Mouse (Mus musculus) hindbrain, embryonic 11.5 days (tissue): ENCODE results near the gene Prkag2. TPM values are rescaled to one million over a fixed set of nuclear protein-coding genes. Genes with fewer than 3 reads are reported as not detected.

Experiments
- ATAC-seq: fragments of 200-750 bp; cut with Nextera tagmentation; 2 replicates; pipeline ENCODE4 v1.8.0; 2017; ENCODE audit warnings: mild to moderate bottlenecking, moderate TSS enrichment, moderate library complexity; ENCODE audit not compliant: low FRiP score
- DNase-seq: peaks from one replicate; pipeline ENCODE4 v3.0.0-alpha.2; 2015; ENCODE audit warnings: low spot score
- H3K27ac ChIP-seq: fragments of 300-500 bp; sonication (generic); 2 replicates; pipeline ENCODE4 v1.5.1; 2014; ENCODE audit warnings: mild to moderate bottlenecking, low read depth, low read length
- H3K27me3 ChIP-seq: fragments of 300-500 bp; sonication (generic); 2 replicates; pipeline ENCODE4 v1.6.1; 2014; ENCODE audit warnings: mild to moderate bottlenecking, low read length, moderate library complexity, mixed read lengths; ENCODE audit not compliant: control insufficient read depth, insufficient read depth
- H3K36me3 ChIP-seq: fragments of 300-500 bp; sonication (generic); 2 replicates; pipeline ENCODE4 v1.6.1; 2014; ENCODE audit warnings: mild to moderate bottlenecking, low read length, moderate library complexity, mixed read lengths; ENCODE audit not compliant: control insufficient read depth, insufficient read depth
- H3K4me1 ChIP-seq: fragments of 300-500 bp; sonication (generic); replicated peaks from 2 replicates; pipeline ENCODE4 v1.6.1; 2014; ENCODE audit warnings: low read length, mixed read lengths; ENCODE audit not compliant: control insufficient read depth, insufficient read depth
- H3K4me2 ChIP-seq: fragments of 300-500 bp; sonication (generic); replicated peaks from 2 replicates; pipeline ENCODE4 v1.6.1; 2014; ENCODE audit warnings: mild to moderate bottlenecking, low read depth, low read length
- H3K4me3 ChIP-seq: fragments of 300-500 bp; sonication (generic); 2 replicates; pipeline ENCODE4 v1.5.1; 2014; ENCODE audit warnings: low read depth, low read length
- H3K9ac ChIP-seq: fragments of 300-500 bp; sonication (generic); 2 replicates; pipeline ENCODE4 v1.6.1; 2014; ENCODE audit warnings: low read depth, low read length
- H3K9me3 ChIP-seq: fragments of 300-500 bp; sonication (generic); 2 replicates; pipeline ENCODE4 v1.6.1; 2016; ENCODE audit warnings: low read length; ENCODE audit not compliant: control insufficient read depth
- WGBS: fragments of 180-500 bp; shearing (Covaris S2); extraction: QIAGEN DNeasy Blood & Tissue Kit; methylation state at CpG from one replicate; pipeline ENCODE4 v1.1.7; 2014; 5-methylcytosine and 5-hydroxymethylcytosine counted together
- polyA plus RNA-seq: library from polyadenylated mRNA; unstranded; fragments of >200 nt; fragmentation: Nextera tagmentation; extraction: Ambion mirVana; gene quantifications from 2 replicates; pipeline ENCODE4 v1.2.1, GENCODE M21; 2014

Prkag2 gene
- polyA plus RNA-seq, 1 experiment from 2014 or later = 56.7 TPM

- Histone ChIP-seq H3K4me2 (peak overlapping the region; percentile 72), H3K36me3 (no peaks in the 10 kb centered on the region), H3K9me3 (no peaks in the 10 kb centered on the region), H3K4me1 (no peaks in the 10 kb centered on the region), H3K27me3 (no peaks in the 10 kb centered on the region), H3K4me3 (peak overlapping the region; percentile 75), H3K27ac (peak overlapping the region; percentile 90), H3K9ac (peak overlapping the region; percentile 88)
- 12% methylated on average over 15 of the region's 19 CpGs for WGBS
- ATAC-seq (peak; percentile 56; the same call in 1 of the 2 replicates), DNase-seq (peak; percentile 79)
These were observed 191.4 kb downstream of the Prkag2 start for GRCm38 (mm10) chr5:24908820-24909716.

GRCm38 (mm10) chr5:24908141-24908819 lies 192.2 kb downstream of the Prkag2 start:
- peak overlapping the region; percentile 88 for H3K9ac ChIP-seq
- peak; percentile 93 for ATAC-seq
- peak overlapping the region; percentile 72 for H3K4me2 ChIP-seq
- DNase-seq = peak; percentile 92
- WGBS = under 1% methylated on average over 27 of the region's 87 CpGs
- H3K4me3 ChIP-seq = peak overlapping the region; percentile 75
- no peaks in the 10 kb centered on the region for H3K4me1 ChIP-seq
- H3K9me3 ChIP-seq = no peaks in the 10 kb centered on the region
- H3K36me3 ChIP-seq = no peaks in the 10 kb centered on the region
- H3K27ac ChIP-seq = peak overlapping the region; percentile 90
- H3K27me3 ChIP-seq = no peaks in the 10 kb centered on the region

DNA sequence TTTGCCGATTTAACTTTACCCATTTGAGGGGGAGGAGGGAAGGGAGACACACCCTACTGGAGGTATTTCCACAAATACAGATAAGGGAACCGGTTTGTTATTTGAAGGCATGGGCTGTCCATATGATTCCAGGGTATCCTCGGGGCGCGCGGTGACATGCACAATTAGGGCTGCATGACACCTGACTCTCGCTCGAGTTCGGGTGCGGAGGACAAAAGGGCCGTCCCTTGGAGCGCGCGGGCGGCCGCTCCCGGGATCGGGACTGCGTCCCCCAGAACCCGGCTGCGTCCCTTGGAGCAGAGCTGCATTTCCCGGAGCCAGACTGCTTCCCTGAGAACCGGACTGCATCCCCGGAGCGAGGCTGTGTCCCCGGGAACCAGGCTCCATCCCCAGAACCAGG lies 192.7 kb downstream of the Prkag2 start:
- peak; percentile 72 for DNase-seq

GRCm38 (mm10) chr5:24906844-24907243 lies 193.6 kb downstream of the Prkag2 start:
- Histone ChIP-seq H3K27me3 (no peaks in the 10 kb centered on the region), H3K9me3 (no peaks in the 10 kb centered on the region), H3K4me3 (peak overlapping the region; percentile 75), H3K4me2 (peak overlapping the region; percentile 72), H3K27ac (no peak overlapping the region), H3K4me1 (no peaks in the 10 kb centered on the region), H3K9ac (no peak overlapping the region; the same call in 1 of the 2 replicates), H3K36me3 (no peaks in the 10 kb centered on the region)
- no peak for ATAC-seq
- no peak for DNase-seq
- WGBS = 67% methylated on average over 9 of the region's 9 CpGs

More for the DNA sequence above, 192.7 kb downstream of the Prkag2 start:
- no peaks in the 10 kb centered on the region for H3K9me3 ChIP-seq
- H3K9ac ChIP-seq = peak overlapping the region; percentile 88
- H3K27ac ChIP-seq = peak overlapping the region; percentile 90
- no peaks in the 10 kb centered on the region for H3K36me3 ChIP-seq
- H3K4me3 ChIP-seq = peak overlapping the region; percentile 75
- H3K4me1 ChIP-seq = no peaks in the 10 kb centered on the region
- peak overlapping the region; percentile 72 for H3K4me2 ChIP-seq
- ATAC-seq = peak; percentile 68
- no peaks in the 10 kb centered on the region for H3K27me3 ChIP-seq
- WGBS = 1% methylated on average over 26 of the region's 26 CpGs

- 91% methylated on average over 9 of the region's 9 CpGs for WGBS
- Histone ChIP-seq H3K27me3 (no peaks in the 10 kb centered on the region), H3K9me3 (no peaks in the 10 kb centered on the region), H3K4me1 (no peaks in the 10 kb centered on the region), H3K9ac (no peak overlapping the region), H3K27ac (no peak overlapping the region), H3K4me3 (no peak overlapping the region), H3K36me3 (no peaks in the 10 kb centered on the region), H3K4me2 (no peak overlapping the region)
- DNase-seq (no peak), ATAC-seq (no peak)
These were observed 195.5 kb downstream of the Prkag2 start for GRCm38 (mm10) chr5:24904941-24905340.

DNA sequence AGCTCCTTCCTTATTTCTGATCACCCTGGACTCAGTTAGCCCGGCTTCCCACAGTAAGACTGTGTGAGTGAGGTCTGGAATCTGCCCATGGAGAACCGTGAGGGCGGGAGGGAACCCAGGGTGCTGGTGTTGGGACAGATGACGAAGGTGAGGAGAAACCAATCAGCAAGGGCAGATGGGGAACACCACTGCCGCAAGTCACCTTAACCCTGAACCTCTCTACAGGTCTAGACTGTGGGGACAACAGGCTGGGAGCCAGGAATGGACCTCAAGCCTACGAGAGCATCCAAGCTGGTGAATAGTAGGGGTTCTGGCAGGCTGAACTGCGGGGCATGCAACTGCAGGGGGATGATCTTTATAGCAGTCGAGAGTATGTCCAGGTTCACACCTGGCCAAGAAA lies 196.0 kb downstream of the Prkag2 start:
- H3K9me3 ChIP-seq = no peaks in the 10 kb centered on the region
- H3K27me3 ChIP-seq = no peaks in the 10 kb centered on the region
- DNase-seq = no peak
- H3K4me3 ChIP-seq = no peak overlapping the region
- no peaks in the 10 kb centered on the region for H3K4me1 ChIP-seq
- 89% methylated on average over 8 of the region's 8 CpGs for WGBS
- no peak overlapping the region for H3K4me2 ChIP-seq
- no peaks in the 10 kb centered on the region for H3K36me3 ChIP-seq
- no peak overlapping the region for H3K27ac ChIP-seq
- ATAC-seq = no peak
- no peak overlapping the region for H3K9ac ChIP-seq

DNA sequence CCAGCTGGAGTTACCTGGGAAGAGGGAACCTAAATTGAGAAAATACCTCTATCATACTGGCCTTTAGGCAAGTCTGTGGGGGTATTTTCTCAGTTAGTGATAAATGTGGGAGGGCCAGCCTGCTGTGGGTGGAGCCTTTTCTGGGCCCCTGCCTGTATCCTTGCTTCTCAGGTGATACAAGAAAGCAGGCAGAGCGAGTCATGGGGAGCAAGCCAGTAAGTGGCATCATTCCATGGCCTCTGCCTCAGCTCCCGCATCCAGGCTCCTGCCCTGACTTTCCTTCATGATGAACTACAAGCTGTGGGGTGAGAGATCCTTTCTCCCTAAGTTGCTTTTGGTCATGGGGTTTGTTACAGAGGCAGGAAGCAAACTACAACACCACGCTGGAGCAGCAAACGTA lies 196.4 kb downstream of the Prkag2 start:
- Histone ChIP-seq H3K4me2 (no peak overlapping the region), H3K4me3 (no peak overlapping the region), H3K27ac (no peak overlapping the region), H3K4me1 (no peaks in the 10 kb centered on the region), H3K27me3 (no peaks in the 10 kb centered on the region), H3K9ac (no peak overlapping the region), H3K9me3 (no peaks in the 10 kb centered on the region), H3K36me3 (no peaks in the 10 kb centered on the region)
- no peak for DNase-seq
- 91% methylated on average over 4 of the region's 4 CpGs for WGBS
- ATAC-seq = no peak

GRCm38 (mm10) chr5:24902835-24903234 lies 197.6 kb downstream of the Prkag2 start:
- ATAC-seq (no peak), DNase-seq (peak; percentile 44)
- Histone ChIP-seq H3K27ac (no peak overlapping the region), H3K4me3 (no peak overlapping the region), H3K27me3 (no peaks in the 10 kb centered on the region), H3K9ac (no peak overlapping the region), H3K36me3 (no peaks in the 10 kb centered on the region), H3K9me3 (no peaks in the 10 kb centered on the region), H3K4me1 (no peaks in the 10 kb centered on the region), H3K4me2 (no peak overlapping the region)
- 23% methylated on average over 4 of the region's 4 CpGs for WGBS
